Mouse (Mus musculus) embryonic facial prominence, embryonic 10.5 days (tissue): ENCODE measurements around the gene Nr4a2. TPM values are rescaled to one million over a fixed set of nuclear protein-coding genes. Genes with fewer than 3 reads are reported as not detected.
A peak's percentile ranks its signal among the peaks of the same experiment; 100 is the strongest.

Source experiments
- DNase-seq: peaks from one replicate; pipeline ENCODE4 v3.0.0-alpha.2; 2017; ENCODE audit warnings: low spot score
- H3K27ac ChIP-seq: fragments of 300-500 bp; sonication (generic); replicated peaks from 2 replicates; pipeline ENCODE4 v1.5.1; 2016; ENCODE audit warnings: mild to moderate bottlenecking
- H3K27me3 ChIP-seq: fragments of 300-500 bp; sonication (generic); replicated peaks from 2 replicates; pipeline ENCODE4 v1.6.1; 2016; ENCODE audit warnings: low read depth, mild to moderate bottlenecking; ENCODE audit not compliant: poor library complexity, severe bottlenecking
- H3K36me3 ChIP-seq: fragments of 300-500 bp; sonication (generic); replicated peaks from 2 replicates; pipeline ENCODE4 v1.6.1; 2016; ENCODE audit warnings: mild to moderate bottlenecking, moderate library complexity
- H3K4me1 ChIP-seq: fragments of 300-500 bp; sonication (generic); 2 replicates; pipeline ENCODE4 v1.6.1; 2016
- H3K4me3 ChIP-seq: fragments of 300-500 bp; sonication (generic); 2 replicates; pipeline ENCODE4 v1.5.1; 2016; ENCODE audit warnings: mild to moderate bottlenecking, moderate library complexity
- H3K9me3 ChIP-seq: fragments of 300-500 bp; sonication (generic); 2 replicates; pipeline ENCODE4 v1.6.1; 2016; ENCODE audit warnings: mild to moderate bottlenecking
- WGBS: fragments of 180-500 bp; shearing (Covaris S2); methylation state at CpG from one replicate; pipeline ENCODE4 v1.1.7; 2016; 5-methylcytosine and 5-hydroxymethylcytosine counted together
- polyA plus RNA-seq: library from polyadenylated mRNA; unstranded; fragments of >200 nt; fragmentation: Nextera tagmentation; extraction: Ambion mirVana; gene quantifications from 2 replicates; pipeline ENCODE4 v1.2.1, GENCODE M21; 2016

Nr4a2 gene
- polyA plus RNA-seq, 1 experiment from 2014 or later: 6.5 TPM

DNA sequence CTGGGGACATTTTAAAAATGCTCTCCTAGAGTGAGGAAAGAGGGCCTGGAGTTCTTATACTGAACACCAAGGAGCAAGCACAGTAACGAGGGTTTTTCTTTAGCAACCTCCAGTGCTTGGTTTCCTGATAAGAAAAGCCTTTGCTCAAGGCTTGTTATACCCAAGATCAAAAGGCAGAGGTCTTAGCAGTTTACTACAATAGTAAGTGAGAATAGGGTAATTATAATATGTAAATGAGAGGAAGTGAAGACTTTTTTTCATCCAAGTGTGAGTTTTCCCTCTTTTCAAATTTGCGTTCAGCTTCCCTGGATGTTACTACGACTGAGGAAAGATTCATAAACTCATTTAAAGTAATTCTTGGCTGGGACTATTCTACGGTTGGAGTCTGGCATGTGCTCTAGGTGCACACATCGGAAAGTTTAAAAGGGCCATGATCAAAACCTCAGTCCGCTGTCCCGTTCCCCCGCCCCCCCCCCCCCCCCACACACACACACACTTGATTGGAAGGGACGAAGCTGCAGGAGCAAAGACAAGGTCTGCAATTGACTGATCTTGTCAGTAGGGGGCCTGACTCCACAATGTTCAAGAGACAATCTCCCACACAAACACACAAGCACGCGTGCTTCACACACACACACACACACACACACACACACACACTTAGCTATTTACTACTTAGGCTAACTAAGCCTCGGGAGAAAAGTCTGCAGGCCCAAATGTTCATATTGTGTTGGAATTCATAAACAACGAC is 6.4 kb downstream of the Nr4a2 start:
- peak; percentile 73 for DNase-seq
- Histone ChIP-seq H3K27me3 (peaks cover 18% of the 10 kb centered on the region), H3K4me1 (peaks cover 46% of the 10 kb centered on the region), H3K9me3 (peaks cover under 1% of the 10 kb centered on the region; the same call in 1 of the 2 replicates), H3K27ac (peak overlapping the region; percentile 83), H3K4me3 (peak overlapping the region; percentile 91), H3K36me3 (peaks cover 5% of the 10 kb centered on the region; the same call in 1 of the 2 replicates)
- 4% methylated on average over 13 of the region's 13 CpGs for WGBS

DNA sequence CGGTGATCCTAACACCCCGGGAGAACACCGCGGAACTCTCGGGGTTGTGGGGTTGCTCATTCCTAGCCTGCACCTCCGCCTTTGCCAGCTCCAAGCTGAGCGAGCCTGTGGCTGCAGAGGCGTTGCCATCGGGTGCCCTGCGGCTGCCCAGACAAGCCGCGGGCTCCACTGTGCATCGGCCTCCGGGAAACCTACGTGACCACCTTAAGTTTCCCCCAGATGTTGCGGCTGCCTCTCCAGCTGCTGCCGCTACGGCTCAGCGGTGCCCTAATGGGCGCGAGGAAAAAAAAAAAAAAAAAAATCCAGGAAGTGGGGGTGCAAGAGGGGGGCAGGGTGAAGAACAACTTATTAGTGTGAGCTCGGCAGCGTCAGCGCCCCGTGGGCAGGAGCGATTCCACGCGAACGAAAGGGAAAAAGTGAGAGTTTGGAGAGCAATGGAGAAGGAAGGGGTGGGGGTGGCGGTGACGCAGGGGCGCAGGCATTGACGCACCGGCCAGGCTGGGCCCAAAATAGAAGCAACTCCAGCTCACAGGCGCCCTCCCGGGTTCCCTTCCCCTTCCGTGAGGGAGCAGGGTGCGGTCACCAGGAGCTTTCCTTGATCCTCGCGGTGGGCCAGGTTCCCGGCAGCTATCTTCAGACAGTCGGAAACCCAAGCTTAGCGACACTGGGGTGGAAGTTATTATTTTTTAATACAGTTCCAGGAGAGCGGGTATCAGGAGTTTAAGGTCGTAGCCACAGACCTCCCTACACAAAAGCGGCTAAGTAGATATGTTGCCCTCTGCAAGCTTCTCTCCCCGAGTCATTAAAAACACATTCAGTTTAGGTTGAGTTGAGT is 7.2 kb downstream of the Nr4a2 start:
- WGBS: under 1% methylated on average over 47 of the region's 47 CpGs

DNA sequence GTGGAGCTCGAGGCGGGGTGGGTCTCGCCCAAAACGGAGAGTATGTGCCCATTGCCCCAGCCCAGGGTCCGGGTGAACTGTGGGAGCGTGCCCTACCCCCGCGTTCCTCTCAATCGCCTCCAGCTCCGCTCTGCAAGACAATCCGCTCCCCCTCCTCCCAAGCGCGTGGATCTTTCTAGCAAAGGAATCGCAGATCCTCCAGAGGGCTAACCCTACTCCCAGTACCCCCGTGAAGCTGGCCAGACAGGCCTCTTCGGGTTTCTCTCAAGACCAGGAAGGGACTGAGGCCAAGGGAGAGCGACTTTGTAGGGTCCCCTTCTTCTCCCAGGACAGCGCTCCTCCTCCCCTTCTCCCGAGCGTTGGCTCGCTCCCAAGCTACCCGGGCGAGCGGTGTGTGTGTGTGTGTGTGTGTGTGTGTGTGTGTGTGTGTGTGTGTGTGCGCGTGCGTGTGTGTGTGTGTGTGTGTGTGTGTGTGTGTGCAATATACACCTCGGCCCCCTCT is 7.9 kb downstream of the Nr4a2 start:
- peak overlapping the region; percentile 83 for H3K27ac ChIP-seq
- peaks cover 33% of the 10 kb centered on the region for H3K27me3 ChIP-seq
- no peaks in the 10 kb centered on the region for H3K36me3 ChIP-seq
- peak overlapping the region; percentile 91 for H3K4me3 ChIP-seq
- H3K4me1 ChIP-seq: peaks cover 49% of the 10 kb centered on the region
- H3K9me3 ChIP-seq: peaks cover 4% of the 10 kb centered on the region; the same call in 1 of the 2 replicates
- DNase-seq: peak; percentile 61
- under 1% methylated on average over 27 of the region's 28 CpGs for WGBS

More for the DNA sequence above, 7.2 kb downstream of the Nr4a2 start:
- Histone ChIP-seq H3K36me3 (peaks cover 4% of the 10 kb centered on the region; the same call in 1 of the 2 replicates), H3K27me3 (peaks cover 26% of the 10 kb centered on the region), H3K4me3 (peak overlapping the region; percentile 91), H3K9me3 (peaks cover 4% of the 10 kb centered on the region; the same call in 1 of the 2 replicates), H3K4me1 (peaks cover 50% of the 10 kb centered on the region), H3K27ac (peak overlapping the region; percentile 83)
- peak; percentile 85 for DNase-seq

DNA sequence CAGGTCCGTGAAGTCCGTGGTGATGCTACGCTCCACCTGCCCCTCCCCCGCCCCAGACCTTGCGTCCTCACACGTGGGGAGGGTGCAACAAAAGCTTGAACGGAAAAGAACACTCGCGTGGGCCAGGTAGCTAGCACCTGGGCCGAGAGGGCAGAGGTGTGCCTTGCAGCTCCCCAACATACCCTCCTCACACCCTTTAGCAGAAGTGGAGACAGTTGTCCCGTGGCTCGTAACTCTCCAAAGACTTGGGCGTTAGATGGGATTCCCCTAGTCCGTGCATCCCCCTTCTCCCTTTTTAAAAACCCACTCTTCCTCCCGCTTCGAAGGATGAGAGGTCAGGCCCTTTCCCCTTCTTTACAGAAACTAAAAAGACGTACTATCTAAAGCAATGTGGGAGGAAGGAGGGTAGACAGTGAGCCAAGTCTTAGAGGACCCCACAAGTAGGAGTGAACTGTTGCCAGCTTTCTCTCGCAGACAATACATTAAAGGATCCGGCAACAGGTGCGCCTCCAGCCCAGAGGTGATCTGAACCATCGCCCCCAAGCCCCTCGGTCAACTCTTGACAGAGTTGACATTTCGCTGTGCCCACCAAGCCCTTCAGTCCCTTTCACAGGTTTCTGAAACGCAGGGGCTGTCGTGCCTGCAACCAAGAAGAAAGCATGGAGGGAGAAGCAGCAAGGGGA is 8.5 kb downstream of the Nr4a2 start:
- peaks cover 50% of the 10 kb centered on the region for H3K4me1 ChIP-seq
- peaks cover 4% of the 10 kb centered on the region; the same call in 1 of the 2 replicates for H3K9me3 ChIP-seq
- WGBS: under 1% methylated on average over 25 of the region's 25 CpGs
- peak overlapping the region; percentile 83 for H3K27ac ChIP-seq
- no peaks in the 10 kb centered on the region for H3K36me3 ChIP-seq
- H3K27me3 ChIP-seq: peaks cover 39% of the 10 kb centered on the region
- DNase-seq: peak; percentile 49
- peak overlapping the region; percentile 91 for H3K4me3 ChIP-seq

DNA sequence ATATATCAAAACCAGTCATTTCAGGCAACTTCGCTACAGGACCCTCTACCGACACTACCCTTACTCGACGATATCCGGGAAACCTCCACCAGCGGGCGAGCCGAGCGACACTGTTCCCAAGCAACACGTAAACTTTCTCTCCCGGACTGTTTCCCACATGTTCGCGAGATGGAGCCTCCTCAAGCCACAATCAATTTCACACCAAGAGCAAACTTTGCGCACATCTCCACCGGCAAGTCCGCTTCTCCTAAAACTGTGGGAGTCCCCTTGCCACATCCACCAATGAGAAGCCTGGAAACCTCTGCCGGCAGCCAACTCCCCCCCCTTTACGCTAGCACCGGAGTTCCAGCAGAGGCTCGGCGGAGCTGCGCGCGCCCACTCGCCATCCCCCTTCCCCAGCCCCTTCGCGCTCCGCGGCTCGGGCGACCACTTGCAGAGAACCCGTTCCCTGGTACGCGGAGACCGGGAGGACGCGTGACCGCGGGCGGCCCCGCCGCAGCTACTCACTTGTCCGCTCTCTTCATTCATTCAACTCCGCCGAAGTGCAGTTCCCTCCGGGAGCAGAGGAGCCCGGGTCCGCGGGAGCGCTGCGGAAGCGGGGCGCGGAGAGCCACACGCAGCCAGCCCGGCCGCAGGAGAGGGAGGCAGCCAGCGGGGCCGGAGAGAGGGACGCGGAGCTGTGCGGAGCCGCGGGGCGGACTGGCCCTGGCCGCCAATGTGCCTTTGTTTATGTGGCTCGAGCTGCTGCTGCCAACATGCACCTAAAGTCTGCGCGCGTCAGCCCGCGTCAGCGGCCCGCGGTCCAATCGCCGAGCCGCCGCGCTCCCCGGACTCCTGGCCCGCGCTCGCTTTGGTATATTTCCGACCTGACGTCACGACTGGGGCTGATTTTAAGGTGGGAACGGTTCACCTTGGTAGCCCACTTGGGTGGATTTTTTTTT is 9.3 kb downstream of the Nr4a2 start:
- peaks cover 58% of the 10 kb centered on the region for H3K4me1 ChIP-seq
- DNase-seq: peak; percentile 90

DNA sequence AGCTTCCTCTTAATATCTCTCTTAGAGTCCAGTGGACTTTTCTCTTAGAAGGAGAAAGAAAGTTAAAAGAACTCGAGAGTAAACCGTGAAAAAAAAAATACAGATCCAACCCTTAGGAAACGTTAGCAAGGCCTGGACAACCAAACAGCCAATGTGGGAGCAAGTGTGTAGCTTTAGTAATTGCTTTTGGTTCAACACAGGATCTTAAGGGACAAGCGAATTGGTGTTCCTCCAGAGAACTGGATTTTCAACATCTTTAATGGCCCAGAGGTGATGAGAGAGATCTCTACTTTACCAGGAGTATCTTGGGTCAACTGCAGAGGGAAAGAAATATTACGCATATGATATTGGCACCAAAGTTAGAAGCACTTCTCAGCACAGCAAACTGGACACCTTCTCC is 10.4 kb downstream of the Nr4a2 start:
- WGBS: 13% methylated on average over 5 of the region's 5 CpGs
- peaks cover 4% of the 10 kb centered on the region; the same call in 1 of the 2 replicates for H3K9me3 ChIP-seq
- H3K4me1 ChIP-seq: peaks cover 60% of the 10 kb centered on the region

More for the DNA sequence above, 9.3 kb downstream of the Nr4a2 start:
- Histone ChIP-seq H3K27ac (peak overlapping the region; percentile 83), H3K27me3 (peaks cover 47% of the 10 kb centered on the region), H3K9me3 (peaks cover 4% of the 10 kb centered on the region; the same call in 1 of the 2 replicates), H3K4me3 (peak overlapping the region; percentile 91), H3K36me3 (no peaks in the 10 kb centered on the region)
- WGBS: under 1% methylated on average over 88 of the region's 88 CpGs

DNA sequence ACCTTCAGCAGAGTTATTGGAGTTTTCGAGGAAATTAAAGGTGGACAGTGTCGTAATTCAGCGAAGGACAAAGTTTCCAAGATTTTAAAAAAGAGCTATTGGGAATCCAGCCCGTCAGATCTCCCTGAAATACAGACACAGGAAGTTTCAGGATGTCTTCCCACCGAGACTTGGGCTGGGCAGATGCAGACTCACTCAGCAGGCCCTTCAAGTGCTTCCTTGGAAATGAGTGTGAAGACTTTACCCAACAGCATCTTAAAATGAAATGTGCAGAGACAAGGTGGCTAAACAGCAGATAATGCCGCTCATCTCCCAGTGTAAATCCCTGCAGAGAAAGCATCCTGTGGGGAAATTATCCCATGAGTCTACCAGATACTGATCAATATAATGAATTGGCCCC is 10.9 kb downstream of the Nr4a2 start:
- no peaks in the 10 kb centered on the region for H3K36me3 ChIP-seq
- H3K4me1 ChIP-seq: peaks cover 60% of the 10 kb centered on the region
- H3K4me3 ChIP-seq: no peak overlapping the region
- H3K9me3 ChIP-seq: peaks cover 4% of the 10 kb centered on the region; the same call in 1 of the 2 replicates
- DNase-seq: no peak
- peaks cover 62% of the 10 kb centered on the region for H3K27me3 ChIP-seq
- WGBS: 8% methylated on average over 6 of the region's 6 CpGs
- no peak overlapping the region for H3K27ac ChIP-seq

More for the DNA sequence above, 10.4 kb downstream of the Nr4a2 start:
- Histone ChIP-seq H3K4me3 (peak overlapping the region; percentile 91), H3K27me3 (peaks cover 58% of the 10 kb centered on the region), H3K27ac (no peak overlapping the region), H3K36me3 (no peaks in the 10 kb centered on the region)
- no peak for DNase-seq

DNA sequence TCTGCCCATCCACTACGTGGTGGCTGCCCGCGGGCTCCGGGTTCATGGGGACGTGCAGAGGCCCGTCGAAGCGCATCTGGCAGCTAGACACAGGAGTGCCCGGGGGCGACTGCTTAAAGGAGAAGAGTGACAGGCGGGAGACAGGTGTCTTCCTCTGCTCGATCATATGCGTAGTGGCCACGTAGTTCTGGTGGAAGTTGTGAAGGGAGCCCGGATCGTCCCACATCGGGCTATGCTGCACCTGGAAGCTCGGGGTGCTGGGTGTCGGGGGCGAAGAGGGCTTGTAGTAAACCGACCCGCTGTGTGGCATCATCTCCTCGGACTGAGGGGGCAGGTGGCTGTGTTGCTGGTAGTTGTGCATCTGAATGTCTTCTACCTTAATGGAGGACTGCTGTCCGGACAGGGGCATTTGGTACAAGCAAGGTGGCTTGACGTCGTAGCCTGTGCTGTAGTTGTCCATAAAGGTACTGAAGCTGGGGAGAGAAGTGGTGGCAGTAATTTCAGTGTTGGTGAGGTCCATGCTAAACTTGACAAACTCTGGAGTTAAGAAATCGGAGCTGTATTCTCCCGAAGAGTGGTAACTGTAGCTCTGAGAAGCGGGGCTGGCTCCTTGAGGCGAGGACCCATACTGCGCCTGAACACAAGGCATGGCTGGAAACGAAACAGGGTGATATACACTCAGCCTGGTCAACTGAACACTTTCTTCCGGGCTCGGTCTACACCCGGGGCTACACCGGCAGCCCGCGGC is 11.8 kb downstream of the Nr4a2 start:
- Histone ChIP-seq H3K4me3 (peak overlapping the region; percentile 30), H3K36me3 (no peaks in the 10 kb centered on the region), H3K27me3 (peaks cover 72% of the 10 kb centered on the region), H3K27ac (no peak overlapping the region), H3K4me1 (peaks cover 51% of the 10 kb centered on the region), H3K9me3 (peaks cover 4% of the 10 kb centered on the region; the same call in 1 of the 2 replicates)
- 6% methylated on average over 38 of the region's 38 CpGs for WGBS
- DNase-seq: peak; percentile 40

DNA sequence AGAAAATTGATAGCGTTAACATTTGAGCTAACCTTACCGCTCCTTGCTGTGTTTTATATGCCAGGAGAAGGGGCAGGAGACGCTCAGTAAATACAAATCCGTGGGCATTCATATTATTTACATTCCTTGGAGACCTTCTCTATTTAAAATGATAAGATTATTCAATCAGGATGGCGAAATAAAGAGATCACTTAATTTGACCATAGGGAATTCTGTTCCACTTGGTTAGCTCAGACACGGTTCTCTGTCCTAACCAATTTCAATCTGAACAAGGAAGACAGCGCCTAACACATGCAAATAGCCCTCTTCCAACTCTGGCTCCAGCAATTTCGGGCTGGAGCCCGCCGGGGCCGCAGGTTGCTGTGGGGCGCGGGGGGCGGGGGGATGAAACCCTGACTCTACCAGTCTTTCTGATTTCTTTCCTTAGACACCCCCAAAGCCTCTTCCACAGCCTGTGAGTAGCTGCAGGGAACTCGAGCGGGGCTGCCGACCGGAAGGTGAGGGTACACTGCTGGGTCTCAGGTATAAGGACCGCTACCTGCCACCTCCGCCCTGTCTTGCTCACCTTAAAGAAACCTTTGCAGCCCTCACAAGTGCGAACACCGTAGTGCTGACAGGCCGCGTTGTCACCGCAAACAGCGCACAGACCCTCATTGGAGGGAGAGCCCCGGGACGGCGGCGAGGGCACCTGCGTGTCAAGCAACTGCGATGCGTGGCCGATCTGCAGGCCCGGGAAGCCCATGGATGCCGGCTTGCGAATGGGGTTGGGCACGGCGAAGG is 12.6 kb downstream of the Nr4a2 start:
- Histone ChIP-seq H3K4me3 (peak overlapping the region; percentile 30), H3K36me3 (no peaks in the 10 kb centered on the region), H3K27ac (no peak overlapping the region), H3K27me3 (peaks cover 80% of the 10 kb centered on the region), H3K4me1 (peaks cover 46% of the 10 kb centered on the region), H3K9me3 (peaks cover 4% of the 10 kb centered on the region; the same call in 1 of the 2 replicates)
- 3% methylated on average over 39 of the region's 39 CpGs for WGBS
- peak; percentile 56 for DNase-seq

DNA sequence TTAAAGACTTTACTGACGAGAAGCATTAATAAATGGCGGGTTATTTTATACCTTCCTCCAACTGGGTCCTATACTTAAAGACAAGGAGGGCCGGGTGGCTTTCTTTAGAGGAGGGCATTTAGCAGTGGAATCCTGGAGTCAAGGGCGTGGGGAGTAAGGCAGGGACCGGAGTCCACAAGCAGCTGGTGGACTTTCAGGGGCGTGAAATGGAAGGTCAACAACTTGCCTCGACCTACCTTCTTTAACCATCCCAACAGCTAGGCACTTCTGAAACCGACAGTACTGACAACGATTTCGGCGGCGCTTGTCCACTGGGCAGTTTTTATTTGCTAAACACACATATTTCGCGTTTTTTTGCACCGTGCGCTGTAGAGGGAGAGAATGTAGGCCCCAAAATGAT is 13.4 kb downstream of the Nr4a2 start:
- DNase-seq: peak; percentile 37
- no peak overlapping the region for H3K27ac ChIP-seq

More for the DNA sequence above, 13.4 kb downstream of the Nr4a2 start:
- H3K36me3 ChIP-seq: no peaks in the 10 kb centered on the region
- H3K27me3 ChIP-seq: peaks cover 88% of the 10 kb centered on the region
- 6% methylated on average over 16 of the region's 16 CpGs for WGBS
- H3K4me3 ChIP-seq: no peak overlapping the region
- H3K4me1 ChIP-seq: peaks cover 38% of the 10 kb centered on the region
- H3K9me3 ChIP-seq: peaks cover 4% of the 10 kb centered on the region; the same call in 1 of the 2 replicates
